Mouse (Mus musculus): ENCODE data around the gene Slc2a2. TPM values are rescaled to one million over a fixed set of nuclear protein-coding genes. Genes with fewer than 3 reads are reported as not detected.

Gene Slc2a2
- total RNA-seq (2021), result not detected

DNA sequence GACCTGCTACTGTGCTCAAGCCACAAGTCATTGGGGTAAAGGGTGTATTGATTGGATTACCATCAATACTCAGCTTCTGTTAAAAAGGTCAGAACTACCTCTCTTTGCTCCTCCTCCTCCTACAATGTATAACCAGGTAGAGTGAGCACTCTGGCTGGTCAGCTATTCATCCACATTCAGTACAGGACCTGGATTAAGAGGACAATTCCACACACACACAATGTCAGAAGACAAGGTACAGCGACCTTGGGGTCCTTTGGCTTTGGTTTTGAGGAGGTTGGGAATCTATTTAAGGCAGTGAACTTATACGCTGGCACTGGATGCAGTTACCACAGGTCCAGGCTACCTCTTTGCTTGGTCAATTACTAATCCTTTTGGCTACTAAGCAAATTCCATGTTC is at the start of gene Slc2a2:
Gene Slc2a2, plus strand, starts transcription at position 107 of the 400 bp plus-strand sequence.
- intact Hi-C loops (cut with DNase I), result no loop called here
- DNase-seq (ENCODE audit: low spot score in 2 of 2), result no peak

DNA sequence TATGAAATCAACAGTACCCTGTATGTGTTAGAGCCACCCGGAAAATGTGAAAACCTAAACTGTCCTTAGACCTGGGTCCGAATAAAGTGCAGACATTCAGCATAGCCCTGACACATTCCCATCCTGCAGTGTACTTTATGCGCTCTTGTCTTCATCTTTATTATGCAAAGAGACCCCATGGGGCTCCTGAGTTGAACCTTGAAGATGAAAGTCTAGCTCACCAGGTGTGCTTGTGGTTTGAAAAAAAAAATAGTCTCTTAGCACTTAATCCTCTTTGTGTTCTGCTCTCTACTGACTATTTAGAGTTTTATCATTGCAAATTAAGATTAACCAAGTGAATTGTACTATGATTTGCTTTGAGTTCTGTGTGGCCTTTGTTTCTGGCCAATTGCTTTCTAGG is 45.1 kb upstream of the Slc2a2 start:
- intact Hi-C loops (cut with DNase I), result no loop called here
- DNase-seq (ENCODE audit: low spot score in 2 of 2), result no peak

DNA sequence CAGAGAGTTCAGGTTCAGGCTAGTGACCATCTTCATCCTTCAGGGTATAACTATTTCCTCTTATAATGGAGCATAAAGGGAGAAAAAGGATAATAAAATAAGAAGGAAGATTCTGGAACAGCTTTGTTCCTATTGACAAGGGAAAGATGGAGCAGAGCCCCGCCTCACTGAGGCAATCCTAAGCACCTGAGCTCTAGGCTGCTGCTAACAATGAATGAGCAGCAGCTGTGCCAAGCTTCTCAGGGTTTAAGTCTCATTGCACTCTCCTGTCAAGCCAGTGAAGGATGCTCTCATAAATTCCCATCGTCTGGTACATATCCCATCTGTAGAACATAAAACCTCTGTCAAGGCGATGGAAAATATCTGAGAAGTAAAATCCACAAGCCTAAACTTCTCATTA is 44.7 kb upstream of the Slc2a2 start:
- intact Hi-C loops (cut with DNase I), result no loop called here
- DNase-seq (ENCODE audit: low spot score in 2 of 2), result no peak

DNA sequence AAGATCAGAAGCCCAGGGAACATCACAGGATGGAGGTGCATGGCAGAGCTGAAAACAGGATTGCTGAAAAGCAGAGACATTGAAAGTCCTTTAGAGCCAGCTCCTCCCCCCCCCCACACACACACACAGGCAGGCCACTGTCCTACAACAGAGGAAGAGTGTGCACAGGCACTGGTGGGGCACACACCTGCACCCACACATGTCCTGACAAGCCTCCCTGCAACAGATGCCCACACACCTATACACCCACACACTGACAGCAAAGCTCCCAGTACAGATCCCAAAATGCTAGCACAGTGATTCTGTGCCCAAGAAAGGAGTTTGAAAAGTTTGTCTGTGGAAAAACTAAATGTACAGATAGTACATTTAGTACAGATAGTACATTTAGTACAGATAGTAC is 43.0 kb upstream of the Slc2a2 start:
- peak; percentile 37 to 66 for DNase-seq (ENCODE audit: low spot score in 2 of 2)
- intact Hi-C loops (cut with DNase I), result loop anchor here (5.0 kb wide), 1 partner anchor 93 kb away; no protein-coding TSS in a partner anchor

DNA sequence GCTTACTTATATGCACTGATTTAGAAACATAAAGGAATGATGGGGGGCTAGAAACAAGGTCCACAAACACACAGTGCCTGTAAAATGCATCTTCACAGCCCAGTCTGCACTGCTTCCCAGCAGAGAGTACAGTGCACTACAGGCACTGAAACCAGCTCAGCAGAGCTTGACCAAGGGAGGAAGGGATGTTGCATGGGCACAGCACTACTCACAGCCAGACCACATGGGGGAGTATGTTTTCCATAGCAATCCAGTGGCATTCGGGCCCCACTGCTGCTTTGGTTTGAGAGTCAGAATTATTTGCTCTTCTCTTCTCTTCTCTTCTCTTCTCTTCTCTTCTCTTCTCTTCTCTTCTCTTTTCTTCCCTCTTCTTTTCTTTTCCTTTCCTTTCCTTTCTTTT is 39.4 kb upstream of the Slc2a2 start:
- intact Hi-C loops (cut with DNase I), result loop anchor here (5.0 kb wide), 1 partner anchor 89 kb away; no protein-coding TSS in a partner anchor
- DNase-seq (ENCODE audit: low spot score in 2 of 2), result no peak

DNA sequence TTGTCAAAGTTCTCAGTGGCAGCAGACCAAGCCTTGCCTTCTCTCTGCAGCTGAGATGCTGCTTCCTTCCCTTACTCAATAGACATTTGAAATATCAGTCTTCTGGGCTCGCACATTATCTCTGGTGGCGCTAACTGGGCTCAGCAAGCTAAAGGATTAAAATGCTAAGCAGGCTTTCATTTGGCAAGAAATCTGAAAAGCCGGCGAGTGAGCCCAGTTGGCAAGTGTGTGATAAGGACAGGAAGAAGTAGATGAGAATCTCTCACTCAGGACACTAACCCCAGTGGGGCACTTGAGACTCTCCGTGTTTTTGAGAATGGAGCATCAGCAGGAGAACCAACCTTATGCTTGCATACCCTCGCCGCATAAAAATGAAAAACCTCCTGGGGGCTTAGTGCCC is 16.9 kb upstream of the Slc2a2 start:
- intact Hi-C loops (cut with DNase I), result no loop called here

DNA sequence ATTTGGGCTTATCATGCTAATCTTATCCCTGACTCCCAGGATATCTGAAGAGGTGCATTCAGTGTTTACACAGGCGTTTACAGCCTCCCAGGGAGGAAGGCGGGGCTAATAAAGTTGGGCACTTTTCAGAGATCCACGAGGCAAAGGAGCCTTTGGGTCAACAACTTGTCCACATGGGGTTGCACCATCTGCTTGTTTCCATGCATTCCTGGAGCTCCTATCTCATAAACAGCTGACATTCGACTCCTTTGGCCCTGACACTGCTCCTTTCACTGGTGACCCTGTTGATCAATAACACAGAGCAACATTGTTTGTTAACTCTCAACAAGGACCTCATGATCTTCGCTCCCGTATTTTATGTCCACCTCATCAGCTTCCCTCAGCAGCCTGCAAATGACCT is 15.8 kb upstream of the Slc2a2 start:
- intact Hi-C loops (cut with DNase I), result no loop called here
- no peak for DNase-seq (ENCODE audit: low spot score in 2 of 2)

More for the DNA sequence above, 16.9 kb upstream of the Slc2a2 start:
- no peak for DNase-seq (ENCODE audit: low spot score in 2 of 2)

DNA sequence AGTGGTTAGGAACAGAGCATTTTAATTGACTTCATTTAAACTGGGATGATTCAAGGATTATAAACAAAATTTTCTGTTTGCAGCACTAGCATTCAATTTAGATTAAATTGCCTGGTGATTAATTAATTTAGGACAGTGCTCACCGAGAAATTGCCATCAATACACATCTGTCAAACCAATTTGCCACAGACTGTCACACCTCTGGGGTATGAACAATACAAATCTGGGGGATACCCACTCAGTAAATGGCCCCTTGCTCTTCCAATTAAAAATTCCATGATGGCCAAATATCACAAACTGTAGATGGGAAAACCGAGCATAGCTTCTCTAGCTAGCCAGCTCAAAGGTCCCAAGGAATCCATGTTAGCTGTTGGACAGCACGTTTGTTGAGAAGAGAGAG is 15.3 kb upstream of the Slc2a2 start:
- no peak for DNase-seq (ENCODE audit: low spot score in 2 of 2)
- intact Hi-C loops (cut with DNase I), result no loop called here

DNA sequence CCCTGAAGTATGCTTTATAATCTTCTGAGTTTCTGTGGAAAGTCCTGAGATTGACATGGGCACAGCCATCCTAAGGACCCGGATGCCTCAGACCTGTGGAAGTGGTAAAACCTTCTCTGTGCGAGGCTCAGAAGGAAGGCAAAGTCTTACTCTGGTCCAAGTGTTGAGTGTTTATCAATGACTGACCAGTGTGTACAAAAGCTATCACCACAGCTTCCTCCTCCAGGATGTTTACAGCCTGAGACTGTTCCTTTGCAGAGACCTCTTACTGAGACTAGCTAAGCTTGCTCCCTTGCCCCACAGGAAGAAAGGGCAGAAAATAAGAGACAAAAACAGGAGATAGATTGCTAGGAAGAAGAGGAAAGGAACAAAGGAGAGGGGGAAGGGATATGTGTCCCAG is 12.2 kb upstream of the Slc2a2 start:
- no peak for DNase-seq (ENCODE audit: low spot score in 2 of 2)
- intact Hi-C loops (cut with DNase I), result no loop called here

DNA sequence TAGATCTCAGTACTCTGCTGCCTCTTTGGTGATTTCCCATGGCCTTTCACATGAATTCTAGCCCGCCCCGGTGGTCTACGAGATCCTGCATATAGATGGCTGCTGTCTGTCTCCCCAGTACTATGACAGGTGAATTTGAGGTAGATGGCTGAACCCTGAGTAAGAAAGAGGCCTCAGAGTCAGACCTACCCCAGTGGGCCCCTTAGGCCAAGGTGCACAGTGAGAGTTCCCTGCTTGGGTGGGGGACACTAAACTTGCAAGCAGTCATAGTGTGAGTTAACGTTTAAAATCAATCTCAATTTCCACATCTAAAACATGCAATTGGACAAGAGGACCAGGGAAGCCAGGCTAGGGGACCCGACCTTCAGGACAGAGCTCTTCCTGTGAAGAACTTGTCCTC is 2.9 kb upstream of the Slc2a2 start:
- DNase-seq (ENCODE audit: low spot score in 2 of 2), result no peak
- intact Hi-C loops (cut with DNase I), result no loop called here

DNA sequence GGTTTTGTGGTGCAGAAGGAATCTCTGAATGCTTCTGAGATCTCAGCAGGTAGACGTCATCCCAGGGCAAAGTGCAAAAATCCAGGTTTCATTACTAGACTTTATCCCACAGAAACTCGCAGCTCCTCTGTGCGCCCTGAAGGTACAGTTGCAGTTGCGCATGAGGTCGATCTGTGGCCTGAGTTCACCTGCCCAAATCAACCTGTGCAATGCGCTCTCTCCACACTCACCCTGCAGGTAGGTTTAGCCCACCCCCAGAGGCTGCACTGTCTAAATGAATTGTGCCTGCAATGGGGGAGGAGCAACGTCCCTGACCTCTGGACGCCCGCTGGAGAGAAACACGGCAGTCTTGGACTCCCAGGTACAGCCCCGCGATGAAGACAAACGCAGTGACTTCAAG is 2.1 kb upstream of the Slc2a2 start:
- DNase-seq (ENCODE audit: low spot score in 2 of 2), result no peak
- intact Hi-C loops (cut with DNase I), result no loop called here

DNA sequence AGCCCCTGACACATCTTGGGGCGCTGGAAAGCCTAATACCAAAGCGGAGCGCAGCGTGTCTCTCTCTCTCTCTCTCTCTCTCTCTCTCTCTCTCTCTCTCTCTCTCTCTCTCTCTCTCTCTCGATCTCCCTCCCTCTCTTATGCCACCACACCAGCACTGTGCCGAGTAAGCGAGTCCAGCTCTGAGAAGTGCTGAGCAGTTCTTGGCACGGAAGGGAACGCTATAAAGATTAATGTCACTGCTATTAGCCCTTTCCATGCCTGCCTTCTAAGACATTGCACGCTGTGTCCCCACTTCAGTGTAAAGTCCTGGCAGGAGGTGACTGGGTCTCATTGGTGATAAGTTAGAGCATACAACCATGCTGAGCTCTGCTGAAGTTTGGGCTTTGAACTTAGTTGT is 1.5 kb upstream of the Slc2a2 start:
- intact Hi-C loops (cut with DNase I), result no loop called here
- DNase-seq (ENCODE audit: low spot score in 2 of 2), result no peak

DNA sequence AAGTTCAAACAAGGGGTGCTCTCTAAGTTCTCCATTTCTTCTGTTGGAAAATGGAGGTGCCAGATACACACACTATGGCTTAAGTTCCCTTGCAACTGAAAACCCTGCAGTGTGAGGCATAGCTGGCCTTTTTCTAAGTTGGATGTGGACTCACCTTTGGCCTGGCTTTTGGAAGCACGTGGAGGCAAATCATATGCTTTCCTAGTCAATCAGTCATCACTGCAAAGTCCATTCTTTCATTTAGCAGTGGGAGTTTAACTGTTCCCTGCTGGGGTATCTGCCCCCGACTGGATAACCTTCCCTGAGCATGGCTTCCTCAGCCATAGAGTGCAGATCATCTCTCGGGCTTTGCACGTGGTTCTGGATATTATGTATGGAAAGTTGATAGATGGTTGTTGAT is 1.9 kb downstream of the Slc2a2 start:
- intact Hi-C loops (cut with DNase I), result no loop called here
- DNase-seq (ENCODE audit: low spot score in 2 of 2), result no peak

DNA sequence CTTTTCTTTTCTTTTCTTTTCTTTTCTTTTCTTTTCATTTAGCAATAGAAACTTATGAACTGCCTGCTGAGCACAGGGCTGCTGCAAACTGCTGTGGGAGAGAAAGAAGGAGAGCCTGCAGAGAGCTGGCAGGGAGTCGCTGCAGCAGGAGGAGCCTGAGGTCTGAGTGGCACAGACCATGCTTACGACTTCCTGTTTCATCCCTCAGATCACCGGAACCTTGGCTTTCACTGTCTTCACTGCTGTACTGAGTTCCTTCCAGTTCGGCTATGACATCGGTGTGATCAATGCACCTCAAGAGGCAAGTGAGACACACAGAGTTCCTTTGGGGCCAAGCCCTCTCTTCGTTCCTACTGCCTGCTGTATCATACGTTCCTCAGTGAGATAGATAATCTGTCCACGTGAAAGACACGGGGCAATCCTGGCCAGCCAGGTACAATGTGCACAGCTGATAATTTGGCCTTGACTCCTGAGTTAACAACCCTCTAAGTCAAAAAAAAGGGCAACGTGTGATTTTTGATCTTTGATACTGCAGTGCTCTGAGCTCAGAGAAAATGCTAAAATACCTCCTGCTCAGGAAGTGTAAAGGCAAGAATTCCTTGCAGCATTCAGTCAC is 7.9 kb downstream of the Slc2a2 start:
- DNase-seq (ENCODE audit: low spot score in 2 of 2), result no peak

DNA sequence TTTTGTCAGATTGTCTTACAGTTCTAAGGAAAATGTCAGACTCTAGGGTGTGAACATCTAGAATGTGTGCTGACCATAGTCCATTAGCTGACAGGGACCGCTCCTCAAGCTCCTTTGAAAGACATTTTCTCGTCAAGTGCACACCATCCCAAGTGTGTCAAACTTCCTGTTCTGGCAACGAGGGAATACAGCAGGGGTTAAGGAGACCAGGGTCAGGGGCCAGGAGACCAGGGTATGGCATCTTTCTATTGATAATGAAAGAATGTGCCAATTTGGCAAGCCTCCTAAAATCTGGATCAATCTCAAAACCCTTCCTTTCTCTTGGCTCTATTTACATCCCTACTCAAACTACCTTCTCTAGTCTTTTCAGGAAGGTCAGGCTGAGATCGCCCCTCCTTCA is 9.0 kb downstream of the Slc2a2 start:
- intact Hi-C loops (cut with DNase I), result no loop called here
- DNase-seq (ENCODE audit: low spot score in 2 of 2), result no peak

More for the DNA sequence above, 7.9 kb downstream of the Slc2a2 start:
- intact Hi-C loops (cut with DNase I), result no loop called here

DNA sequence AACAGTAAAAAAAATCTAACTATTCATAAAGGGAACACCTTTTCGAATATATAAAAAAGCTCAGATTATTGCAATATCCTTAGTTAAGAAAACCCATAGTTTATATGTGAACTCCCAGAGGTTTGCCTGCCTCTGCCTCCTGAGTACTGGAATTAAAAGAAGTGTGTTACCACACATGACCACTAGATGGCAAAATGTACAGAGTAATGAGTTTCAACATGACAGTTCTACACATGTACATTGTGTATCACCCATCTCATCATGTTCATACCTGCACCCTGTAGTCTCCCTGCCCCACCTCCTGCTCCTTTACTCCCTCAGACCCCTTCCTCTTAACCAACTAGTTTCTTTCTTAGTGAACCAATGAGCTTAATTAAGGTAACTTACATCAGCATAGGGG is 12.0 kb downstream of the Slc2a2 start:
- intact Hi-C loops (cut with DNase I), result no loop called here
- no peak for DNase-seq (ENCODE audit: low spot score in 2 of 2)

DNA sequence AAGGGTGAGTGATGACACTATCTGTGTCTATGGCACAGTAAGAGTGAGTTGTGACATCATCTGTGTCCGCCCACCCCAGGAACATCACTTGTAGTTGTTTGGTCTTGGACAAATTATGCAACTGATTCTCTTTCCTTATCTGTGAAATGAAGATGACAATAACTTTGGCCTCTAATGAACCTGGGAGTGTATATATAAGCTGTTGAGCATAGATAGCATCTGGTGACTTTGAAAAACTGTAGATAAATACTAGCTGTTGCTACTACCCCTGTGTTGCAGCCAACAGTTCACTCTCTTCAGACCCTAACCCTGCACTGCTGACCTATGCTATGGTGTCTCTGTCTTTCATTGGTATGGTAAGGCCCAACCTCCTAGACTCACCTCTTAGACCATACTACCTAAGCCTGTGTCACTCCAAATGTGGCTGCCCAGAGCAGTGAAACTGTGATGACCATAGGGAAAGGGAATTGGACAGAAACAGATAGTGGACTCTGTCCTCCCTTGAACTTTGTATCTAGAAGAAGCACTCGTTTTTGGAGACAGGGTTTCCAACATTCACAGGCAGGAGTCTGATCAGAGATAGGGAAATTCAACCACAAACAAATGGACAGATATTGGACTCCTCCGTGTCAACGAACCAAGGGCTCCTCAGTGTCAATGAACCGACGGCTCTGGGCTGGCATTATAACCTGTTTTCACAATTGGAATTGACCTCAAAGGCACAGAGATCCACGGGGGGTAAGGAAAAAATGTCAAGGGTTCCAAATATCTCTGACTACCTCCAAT is 16.4 kb downstream of the Slc2a2 start:
- DNase-seq (ENCODE audit: low spot score in 2 of 2), result no peak

DNA sequence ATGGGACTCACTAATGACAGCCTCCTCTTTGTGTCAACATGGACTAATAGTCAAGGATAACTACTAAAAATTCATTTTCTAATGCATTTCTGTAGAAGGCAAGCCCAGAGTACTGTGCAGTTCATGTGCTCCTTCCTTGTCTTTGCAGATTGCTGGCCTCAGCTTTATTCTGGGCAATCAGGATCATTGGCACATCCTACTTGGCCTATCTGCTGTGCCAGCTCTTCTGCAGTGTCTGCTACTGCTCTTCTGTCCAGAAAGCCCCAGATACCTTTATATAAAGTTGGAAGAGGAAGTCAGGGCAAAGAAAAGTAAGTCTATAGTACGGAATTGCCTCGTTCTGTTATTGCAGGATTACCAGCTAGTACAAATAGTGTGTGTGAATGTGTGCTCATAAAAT is 20.8 kb downstream of the Slc2a2 start:
- no peak for DNase-seq (ENCODE audit: low spot score in 2 of 2)
- intact Hi-C loops (cut with DNase I), result no loop called here

More for the DNA sequence above, 16.4 kb downstream of the Slc2a2 start:
- intact Hi-C loops (cut with DNase I), result no loop called here

DNA sequence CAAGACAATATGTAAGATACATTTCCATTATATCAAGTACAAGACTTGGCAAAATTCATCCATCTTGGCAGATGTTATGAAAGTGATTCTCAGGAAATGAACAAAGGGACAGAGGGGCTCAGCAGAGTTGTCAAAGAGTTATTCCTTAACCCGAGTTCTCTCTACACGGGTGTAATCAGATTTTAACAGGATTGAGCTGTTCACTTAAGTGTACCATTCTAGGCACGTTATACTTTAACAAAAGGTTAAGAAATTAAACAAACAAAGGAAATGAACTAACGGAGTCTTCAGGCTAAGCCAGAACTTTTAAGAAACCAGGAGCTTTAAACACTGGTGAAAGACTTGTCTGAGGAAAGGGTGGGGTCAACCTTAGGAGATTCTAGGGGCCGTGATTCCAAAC is 23.5 kb downstream of the Slc2a2 start:
- DNase-seq (ENCODE audit: low spot score in 2 of 2), result no peak
- intact Hi-C loops (cut with DNase I), result no loop called here

DNA sequence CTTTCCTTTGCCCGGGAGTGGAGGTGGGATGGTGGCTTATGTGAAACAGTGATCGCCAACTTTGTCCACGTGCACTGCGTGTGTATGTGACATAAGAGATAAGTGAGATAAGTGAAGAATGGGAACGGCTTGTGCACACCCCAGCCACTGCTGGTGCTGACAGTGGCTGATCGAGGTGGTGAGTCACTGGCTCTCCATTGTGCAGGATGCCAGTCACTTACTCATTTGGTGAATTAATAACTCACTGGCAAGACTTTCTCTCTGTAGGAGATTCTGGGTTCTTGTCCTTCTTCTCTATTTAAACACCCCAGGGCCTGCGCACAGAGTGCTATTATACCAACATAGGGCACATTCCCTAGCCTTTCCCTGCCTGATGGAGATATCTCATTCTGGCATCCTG is 24.1 kb downstream of the Slc2a2 start:
- intact Hi-C loops (cut with DNase I), result no loop called here

DNA sequence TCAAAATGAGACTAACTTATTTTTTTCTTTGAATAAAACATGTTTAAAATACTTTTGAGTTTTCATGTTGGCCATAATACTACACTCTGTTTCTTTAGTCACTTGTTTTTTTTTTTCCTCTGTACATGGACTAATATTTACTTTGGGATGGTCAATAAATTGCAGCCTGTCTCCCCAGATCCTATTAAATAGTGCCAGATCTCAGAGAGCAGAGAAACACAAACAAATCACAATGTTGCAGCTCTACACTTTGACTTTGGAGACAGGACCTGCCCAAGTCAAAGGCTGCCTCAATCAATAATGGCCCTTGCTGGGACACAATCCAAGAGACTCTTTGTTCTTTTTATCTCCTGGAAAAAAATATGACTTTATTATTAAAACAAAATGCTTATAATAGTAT is 24.8 kb downstream of the Slc2a2 start:
- DNase-seq (ENCODE audit: low spot score in 2 of 2), result no peak
- intact Hi-C loops (cut with DNase I), result no loop called here

More for the DNA sequence above, 24.1 kb downstream of the Slc2a2 start:
- DNase-seq (ENCODE audit: low spot score in 2 of 2), result no peak
